Mouse (Mus musculus): ENCODE measurements at regions not wholly inside any gene's neighbourhood (a gene's known extent, or its start where the extent isn't known, plus 50 kb on each side); places are given as distances from the start of the nearest gene placed in this dataset.

- DNase-seq, result no peak
- intact Hi-C loops (cut with DNase I), result no loop called here
Observed at GRCm38 (mm10) chr14:105447088-105447487, 188.7 kb downstream of the Ndfip2 start.

GRCm38 (mm10) chr14:105435343-105435742 lies 177.0 kb downstream of the Ndfip2 start:
- intact Hi-C loops (cut with DNase I), result no loop called here
- DNase-seq, result peak; percentile 4 to 9

GRCm38 (mm10) chr14:105433456-105433855 lies 175.1 kb downstream of the Ndfip2 start:
- intact Hi-C loops (cut with DNase I), result no loop called here
- DNase-seq, result no peak

- intact Hi-C loops (cut with DNase I), result no loop called here
- no peak for DNase-seq
Observed at GRCm38 (mm10) chr14:105432670-105433069, 174.3 kb downstream of the Ndfip2 start.

- no peak for DNase-seq
- intact Hi-C loops (cut with DNase I), result no loop called here
Observed at GRCm38 (mm10) chr14:105431584-105431983, 173.2 kb downstream of the Ndfip2 start.

GRCm38 (mm10) chr14:105429664-105430257 lies 171.4 kb downstream of the Ndfip2 start:
- no peak for DNase-seq
- intact Hi-C loops (cut with DNase I), result no loop called here

GRCm38 (mm10) chr14:105427474-105427901 lies 169.1 kb downstream of the Ndfip2 start:
- intact Hi-C loops (cut with DNase I), result no loop called here
- no peak for DNase-seq

GRCm38 (mm10) chr14:105426597-105427334 lies 168.4 kb downstream of the Ndfip2 start:
- DNase-seq, result no peak
- intact Hi-C loops (cut with DNase I), result no loop called here

GRCm38 (mm10) chr14:105417967-105418366 lies 159.6 kb downstream of the Ndfip2 start:
- DNase-seq, result no peak
- intact Hi-C loops (cut with DNase I), result no loop called here

GRCm38 (mm10) chr14:105417458-105417960 lies 159.1 kb downstream of the Ndfip2 start:
- DNase-seq, result no peak
- intact Hi-C loops (cut with DNase I), result no loop called here

GRCm38 (mm10) chr14:105416964-105417363 lies 158.6 kb downstream of the Ndfip2 start:
- intact Hi-C loops (cut with DNase I), result no loop called here
- DNase-seq, result peak in 1 of 2 experiments; percentile 22

- DNase-seq, result no peak
- intact Hi-C loops (cut with DNase I), result loop anchor here (5.0 kb wide), 1 partner anchor 42 kb away; no protein-coding TSS in a partner anchor
Observed at GRCm38 (mm10) chr14:105404662-105405061, 146.3 kb downstream of the Ndfip2 start.

GRCm38 (mm10) chr14:105404241-105404640 lies 145.9 kb downstream of the Ndfip2 start:
- peak; percentile 23 to 42 for DNase-seq
- intact Hi-C loops (cut with DNase I), result loop anchor here (5.0 kb wide), 1 partner anchor 42 kb away; no protein-coding TSS in a partner anchor

GRCm38 (mm10) chr14:105403256-105403655 lies 144.9 kb downstream of the Ndfip2 start:
- intact Hi-C loops (cut with DNase I), result loop anchor here (5.0 kb wide), 1 partner anchor 41 kb away; no protein-coding TSS in a partner anchor

GRCm38 (mm10) chr14:105402556-105402955 lies 144.2 kb downstream of the Ndfip2 start:
- no peak for DNase-seq
- intact Hi-C loops (cut with DNase I), result loop anchor here (5.0 kb wide), 1 partner anchor 40 kb away; no protein-coding TSS in a partner anchor

More at GRCm38 (mm10) chr14:105403256-105403655, 144.9 kb downstream of the Ndfip2 start:
- DNase-seq, result peak in 1 of 2 experiments; percentile 21

- intact Hi-C loops (cut with DNase I), result loop anchor here (2.0 to 10.0 kb wide), 4 partner anchors 160 to 1107 kb away; no protein-coding TSS in a partner anchor
Observed at GRCm38 (mm10) chr14:105397467-105397866, 139.1 kb downstream of the Ndfip2 start.

GRCm38 (mm10) chr14:105392079-105392813 lies 133.9 kb downstream of the Ndfip2 start:
- DNase-seq, result no peak

More at GRCm38 (mm10) chr14:105397467-105397866, 139.1 kb downstream of the Ndfip2 start:
- peak; percentile 69 to 78 for DNase-seq

GRCm38 (mm10) chr14:105391430-105391829 lies 133.1 kb downstream of the Ndfip2 start:
- DNase-seq, result no peak
- intact Hi-C loops (cut with DNase I), result loop anchor here (5.0 to 10.0 kb wide), 2 partner anchors 64 to 1113 kb away; no protein-coding TSS in a partner anchor

More at GRCm38 (mm10) chr14:105392079-105392813, 133.9 kb downstream of the Ndfip2 start:
- intact Hi-C loops (cut with DNase I), result loop anchor here (5.0 to 10.0 kb wide), 2 partner anchors 65 to 1113 kb away; no protein-coding TSS in a partner anchor

- no peak for DNase-seq
- intact Hi-C loops (cut with DNase I), result no loop called here
Observed at GRCm38 (mm10) chr14:105385119-105385518, 126.7 kb downstream of the Ndfip2 start.

- DNase-seq, result no peak
Observed at GRCm38 (mm10) chr14:105383382-105383781, 125.0 kb downstream of the Ndfip2 start.

More at GRCm38 (mm10) chr14:105383382-105383781, 125.0 kb downstream of the Ndfip2 start:
- intact Hi-C loops (cut with DNase I), result no loop called here

Data from heart, postnatal 36 days (tissue).